Mouse (Mus musculus): ENCODE data around the gene Foxi2. TPM values are rescaled to one million over a fixed set of nuclear protein-coding genes. Genes with fewer than 3 reads are reported as not detected.
A peak's percentile ranks its signal among the peaks of the same experiment; 100 is the strongest.

Gene Foxi2
- not detected for total RNA-seq (2021)
- long read RNA-seq, experiment 1: 0 reads
- long read RNA-seq, experiment 2: 0 reads

GRCm38 (mm10) chr7:135410237-135410965, at the start of gene Foxi2:
Gene Foxi2 (plus strand): TSS chr7:135410308.
- DNase-seq (ENCODE audit: low spot score in 2 of 2): no peak

- no peak for DNase-seq (ENCODE audit: low spot score in 2 of 2)
Measured at GRCm38 (mm10) chr7:135364606-135365005, 45.5 kb upstream of the Foxi2 start.

- DNase-seq (ENCODE audit: low spot score in 2 of 2): no peak
Measured at GRCm38 (mm10) chr7:135376048-135376447, 34.1 kb upstream of the Foxi2 start.

- DNase-seq (ENCODE audit: low spot score in 2 of 2): no peak
Measured at GRCm38 (mm10) chr7:135376932-135377331, 33.2 kb upstream of the Foxi2 start.

- no peak for DNase-seq (ENCODE audit: low spot score in 2 of 2)
Measured at GRCm38 (mm10) chr7:135378331-135378730, 31.8 kb upstream of the Foxi2 start.

DNA sequence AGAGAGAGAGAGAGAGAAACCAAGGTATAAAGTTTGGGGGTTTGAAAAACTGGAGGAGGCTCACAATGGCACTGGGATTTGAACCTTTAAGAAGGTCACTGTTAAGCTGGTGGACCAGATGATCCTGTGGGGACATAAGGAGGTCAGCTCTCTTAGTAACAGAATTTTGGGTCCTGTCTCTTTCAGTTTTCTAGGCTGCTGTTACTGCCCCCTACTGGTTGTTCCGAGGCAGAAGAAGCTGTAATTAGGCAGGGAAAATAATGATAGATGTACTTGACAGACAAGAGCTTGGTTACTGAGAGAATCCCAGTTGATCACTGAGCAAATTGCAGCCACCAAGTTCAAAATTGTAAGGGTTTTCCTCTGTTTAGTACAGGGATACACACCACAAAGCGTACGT, 21.1 kb upstream of the Foxi2 start:
- no peak for DNase-seq (ENCODE audit: low spot score in 2 of 2)

- DNase-seq (ENCODE audit: low spot score in 2 of 2): no peak
Measured at GRCm38 (mm10) chr7:135392949-135393542, 17.1 kb upstream of the Foxi2 start.

GRCm38 (mm10) chr7:135394436-135394835, 15.7 kb upstream of the Foxi2 start:
- no peak for DNase-seq (ENCODE audit: low spot score in 2 of 2)

DNA sequence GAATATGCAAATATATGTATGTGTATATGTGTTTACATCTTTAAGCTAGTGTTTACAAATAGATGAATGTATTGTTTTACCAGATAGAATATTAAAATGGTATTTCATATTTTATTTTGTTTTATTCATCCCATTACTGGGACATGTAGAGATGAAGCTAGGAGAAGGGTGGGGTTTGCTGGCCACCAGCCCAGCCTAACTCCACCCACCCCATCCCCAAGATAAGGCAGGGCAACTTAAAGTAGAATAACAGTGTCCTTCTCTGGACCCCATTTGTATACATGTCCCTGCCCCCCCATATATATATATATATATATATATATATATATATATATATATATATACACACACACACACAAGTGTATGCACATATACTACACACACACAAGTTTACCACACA, 14.9 kb upstream of the Foxi2 start:
- no peak for DNase-seq (ENCODE audit: low spot score in 2 of 2)

GRCm38 (mm10) chr7:135397096-135397495, 13.0 kb upstream of the Foxi2 start:
- DNase-seq (ENCODE audit: low spot score in 2 of 2): no peak

- no peak for DNase-seq (ENCODE audit: low spot score in 2 of 2)
Measured at GRCm38 (mm10) chr7:135397874-135398273, 12.2 kb upstream of the Foxi2 start.

- DNase-seq (ENCODE audit: low spot score in 2 of 2): peak in 1 of 2 experiments; percentile 59
Measured at GRCm38 (mm10) chr7:135403416-135403815, 6.7 kb upstream of the Foxi2 start.

DNA sequence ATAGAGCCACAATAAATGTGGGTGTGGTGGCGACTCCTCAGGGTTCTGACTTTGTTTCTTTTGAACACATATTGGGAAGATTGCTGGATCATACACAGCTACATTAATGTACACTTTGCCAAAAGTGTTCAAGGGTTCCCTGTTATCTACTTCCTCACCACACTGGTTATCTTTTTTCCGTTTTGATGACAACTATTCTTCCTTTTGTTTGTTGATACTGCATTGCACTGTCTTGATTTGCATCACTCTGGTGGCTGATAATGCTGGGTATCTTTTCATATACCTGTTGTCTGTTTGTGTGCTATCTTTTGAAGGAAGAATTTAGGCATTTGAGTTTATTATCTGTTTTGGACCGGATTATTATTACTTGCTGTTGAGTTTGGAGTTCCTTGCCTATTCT, 3.3 kb upstream of the Foxi2 start:
- DNase-seq (ENCODE audit: low spot score in 2 of 2): no peak

GRCm38 (mm10) chr7:135408501-135408900, 1.6 kb upstream of the Foxi2 start:
- no peak for DNase-seq (ENCODE audit: low spot score in 2 of 2)

DNA sequence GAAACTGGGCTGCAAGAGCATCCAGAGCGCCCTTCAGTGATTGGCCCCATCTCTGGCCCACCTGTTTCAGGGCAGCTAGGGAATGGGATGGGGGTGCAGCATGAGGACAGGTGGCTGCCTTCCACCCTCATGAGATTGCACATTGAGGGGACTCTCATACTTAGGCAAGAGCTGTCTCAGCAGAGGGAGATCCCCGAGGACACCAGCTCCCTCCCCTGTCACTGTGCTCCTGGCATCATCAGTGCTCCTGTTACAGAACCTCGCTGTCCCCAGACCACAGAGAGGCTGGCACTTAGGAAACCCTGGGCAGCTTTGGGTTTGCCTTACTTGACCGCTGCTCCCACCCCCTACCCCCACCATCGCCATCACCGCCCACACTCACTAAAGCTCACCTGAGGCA, 2.2 kb downstream of the Foxi2 start:
- DNase-seq (ENCODE audit: low spot score in 2 of 2): no peak

DNA sequence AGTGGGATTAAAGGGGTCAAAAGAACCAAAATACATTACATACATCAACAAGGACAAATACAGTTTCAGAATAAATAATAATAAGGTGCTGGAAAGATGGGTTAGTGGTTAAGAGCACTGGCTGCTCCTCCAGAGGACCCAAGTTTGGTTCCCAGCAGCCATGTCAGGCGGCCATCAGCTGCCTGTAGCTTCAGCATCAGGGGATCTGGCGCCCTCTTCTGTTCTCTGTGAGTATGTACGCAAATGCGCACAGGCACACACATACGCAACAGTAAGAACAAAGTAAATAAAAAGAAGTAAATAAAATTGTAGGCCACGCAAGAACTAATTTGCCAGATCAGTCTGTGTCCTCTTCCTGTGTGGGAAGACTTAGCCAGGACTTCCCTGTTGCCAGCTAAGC, 18.7 kb downstream of the Foxi2 start:
- DNase-seq (ENCODE audit: low spot score in 2 of 2): no peak

DNA sequence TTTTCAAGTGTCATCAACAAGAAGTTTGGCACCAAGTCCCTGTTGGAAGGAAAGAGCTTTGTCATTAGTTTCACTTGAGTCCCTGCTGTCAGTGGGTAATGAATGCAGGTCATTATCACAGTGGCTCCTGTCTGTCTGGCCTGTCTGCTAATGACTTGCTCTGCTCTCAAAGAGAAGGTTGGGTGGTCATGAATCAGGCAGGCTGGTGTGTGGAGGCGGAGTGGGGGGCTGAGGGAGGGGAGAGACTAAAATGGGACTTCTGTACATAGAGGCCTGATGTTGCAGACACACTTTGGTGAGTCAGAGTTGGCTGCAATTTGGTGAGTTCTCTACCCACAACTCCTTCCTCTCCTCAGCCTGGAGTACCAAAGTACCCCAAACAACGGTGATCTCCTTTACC, 20.8 kb downstream of the Foxi2 start:
- no peak for DNase-seq (ENCODE audit: low spot score in 2 of 2)

- no peak for DNase-seq (ENCODE audit: low spot score in 2 of 2)
Measured at GRCm38 (mm10) chr7:135443903-135444302, 33.8 kb downstream of the Foxi2 start.

DNA sequence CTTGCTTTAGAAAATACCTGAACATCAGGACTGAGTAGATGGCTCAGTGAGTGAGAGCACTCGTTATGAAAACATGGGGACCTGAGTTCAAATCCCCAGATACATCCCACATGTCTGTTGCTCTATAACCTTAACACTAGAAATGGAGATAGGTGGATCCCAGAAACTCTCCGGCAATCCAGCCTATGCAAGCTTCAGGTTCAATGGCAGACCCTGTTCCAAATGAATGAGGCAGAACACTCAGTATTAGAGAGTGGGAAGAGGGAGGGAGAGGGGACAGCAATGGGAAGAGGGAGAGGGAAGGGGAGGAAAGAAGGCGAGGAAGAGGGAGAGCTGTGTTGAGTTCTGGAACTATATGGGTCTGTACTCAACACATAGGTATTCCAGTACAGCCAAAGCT, 41.2 kb downstream of the Foxi2 start:
- no peak for DNase-seq (ENCODE audit: low spot score in 2 of 2)

GRCm38 (mm10) chr7:135452366-135452765, 42.3 kb downstream of the Foxi2 start:
- DNase-seq (ENCODE audit: low spot score in 2 of 2): no peak

GRCm38 (mm10) chr7:135453690-135454089, 43.6 kb downstream of the Foxi2 start:
- no peak for DNase-seq (ENCODE audit: low spot score in 2 of 2)

Measured in adrenal gland, postnatal 4 days (tissue).